Mouse (Mus musculus) heart, adult 2 months (tissue): ENCODE results near the gene Pld4.

ENCODE experiments used
- EP300 ChIP-seq: fragments of 200-500 bp; IDR thresholded peaks from 2 replicates; pipeline ENCODE4 v1.6.1; 2011; ENCODE audit warnings: low read depth, low read length, control low read depth; ENCODE audit not compliant: insufficient read depth
- POLR2A ChIP-seq: fragments of 200-500 bp; IDR thresholded peaks from 2 replicates; pipeline ENCODE4 v1.6.1; 2011; ENCODE audit warnings: mild to moderate bottlenecking, low read depth, low read length, control low read depth; ENCODE audit not compliant: insufficient read depth

GRCm38 (mm10) chr12:112808212-112808586, 47.7 kb downstream of the Pld4 start:
- no peak for TF ChIP-seq EP300
- no peak for TF ChIP-seq POLR2A
